Mouse (Mus musculus): ENCODE measurements at regions not wholly inside any gene's neighbourhood (a gene's known extent, or its start where the extent isn't known, plus 50 kb on each side); places are given as distances from the start of the nearest gene placed in this dataset.

- Histone ChIP-seq H3K4me2 (replicated peaks; ENCODE audit: low read depth) (no peak overlapping the region), H3K4me3 (ENCODE audit: low read depth, low read length) (no peak overlapping the region), H3K36me3 (ENCODE audit: control insufficient read depth, insufficient read depth) (no peaks in the 10 kb centered on the region), H3K9me3 (ENCODE audit: control insufficient read depth) (no peaks in the 10 kb centered on the region), H3K9ac (ENCODE audit: low read depth, low read length) (no peak overlapping the region), H3K27me3 (replicated peaks; ENCODE audit: control insufficient read depth, insufficient read depth, low read length) (no peaks in the 10 kb centered on the region), H3K27ac (ENCODE audit: low read depth, low read length) (no peak overlapping the region), H3K4me1 (replicated peaks; ENCODE audit: control insufficient read depth, insufficient read depth, low read length) (no peaks in the 10 kb centered on the region)
- 76% methylated on average over 6 of the region's 6 CpGs for WGBS
- ATAC-seq: no peak
- 0 out of 2 replicates have a peak, but pooled peaks have one; percentile 26 for TF ChIP-seq CTCF (IDR thresholded peaks at IDR 0.05; ENCODE audit: low read depth)
These were observed 124.9 kb upstream of the Cdh5 start for GRCm38 (mm10) chr8:103976488-103976887.

DNA sequence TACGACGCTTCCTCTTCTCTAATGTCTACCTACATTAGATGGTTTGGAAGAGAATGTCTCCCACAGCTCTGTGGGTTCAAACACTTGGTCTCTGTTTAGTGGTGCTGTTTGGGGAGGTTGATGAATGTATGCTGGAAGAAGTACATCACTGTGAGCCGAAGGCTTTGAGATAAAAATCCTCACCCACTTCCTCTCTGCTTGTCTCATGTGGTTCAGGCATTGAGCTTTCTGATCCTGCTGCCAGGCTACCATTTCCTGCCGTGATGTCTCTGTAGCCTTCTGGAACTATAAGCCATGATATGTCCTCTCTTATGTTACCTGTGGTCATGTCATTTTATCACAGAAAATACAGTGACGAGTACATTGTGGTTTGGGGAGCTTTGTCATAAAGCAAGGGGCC lies 122.5 kb upstream of the Cdh5 start:
- Histone ChIP-seq H3K9me3 (ENCODE audit: control insufficient read depth) (no peaks in the 10 kb centered on the region), H3K36me3 (ENCODE audit: control insufficient read depth, insufficient read depth) (no peaks in the 10 kb centered on the region)
- ATAC-seq: no peak

GRCm38 (mm10) chr8:103983860-103984594 lies 117.4 kb upstream of the Cdh5 start:
- Histone ChIP-seq H3K27me3 (replicated peaks; ENCODE audit: control insufficient read depth, insufficient read depth, low read length) (no peaks in the 10 kb centered on the region), H3K27ac (ENCODE audit: low read depth, low read length) (no peak overlapping the region), H3K4me2 (replicated peaks; ENCODE audit: low read depth) (no peak overlapping the region), H3K9ac (ENCODE audit: low read depth, low read length) (no peak overlapping the region), H3K4me3 (ENCODE audit: low read depth, low read length) (no peak overlapping the region), H3K9me3 (ENCODE audit: control insufficient read depth) (no peaks in the 10 kb centered on the region), H3K4me1 (replicated peaks; ENCODE audit: control insufficient read depth, insufficient read depth, low read length) (no peaks in the 10 kb centered on the region), H3K36me3 (ENCODE audit: control insufficient read depth, insufficient read depth) (no peaks in the 10 kb centered on the region)
- 74% methylated on average over 11 of the region's 11 CpGs for WGBS
- no peak for TF ChIP-seq CTCF (IDR thresholded peaks at IDR 0.05; ENCODE audit: low read depth)
- ATAC-seq: no peak

More for the DNA sequence above, 122.5 kb upstream of the Cdh5 start:
- Histone ChIP-seq H3K4me2 (replicated peaks; ENCODE audit: low read depth) (no peak overlapping the region), H3K4me3 (ENCODE audit: low read depth, low read length) (no peak overlapping the region), H3K9ac (ENCODE audit: low read depth, low read length) (no peak overlapping the region), H3K4me1 (replicated peaks; ENCODE audit: control insufficient read depth, insufficient read depth, low read length) (no peaks in the 10 kb centered on the region), H3K27ac (ENCODE audit: low read depth, low read length) (no peak overlapping the region), H3K27me3 (replicated peaks; ENCODE audit: control insufficient read depth, insufficient read depth, low read length) (no peaks in the 10 kb centered on the region)
- TF ChIP-seq CTCF (IDR thresholded peaks at IDR 0.05; ENCODE audit: low read depth): no peak
- WGBS: 80% methylated on average over 5 of the region's 5 CpGs

DNA sequence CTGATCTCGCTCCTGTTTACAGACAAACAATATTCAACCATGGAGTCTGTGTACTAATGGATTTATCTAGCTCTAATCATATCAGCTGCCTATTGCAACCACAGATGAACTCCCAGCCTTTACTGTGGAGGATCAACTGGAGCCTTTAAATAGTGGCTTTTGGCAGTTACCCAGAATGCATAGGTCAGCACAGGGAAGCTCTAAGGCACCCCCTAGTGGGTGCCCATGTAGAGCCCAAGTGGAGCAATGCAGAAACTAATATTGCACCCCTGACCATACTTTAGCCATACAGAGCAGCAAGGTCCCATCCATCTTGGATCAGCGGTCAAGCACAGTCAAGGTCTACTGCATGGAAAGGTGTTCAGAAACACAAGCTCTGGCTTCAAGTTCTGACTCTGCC lies 115.8 kb upstream of the Cdh5 start:
- Histone ChIP-seq H3K9me3 (ENCODE audit: control insufficient read depth) (no peaks in the 10 kb centered on the region), H3K4me1 (replicated peaks; ENCODE audit: control insufficient read depth, insufficient read depth, low read length) (no peaks in the 10 kb centered on the region), H3K4me3 (ENCODE audit: low read depth, low read length) (no peak overlapping the region), H3K9ac (ENCODE audit: low read depth, low read length) (no peak overlapping the region), H3K27ac (ENCODE audit: low read depth, low read length) (no peak overlapping the region), H3K4me2 (replicated peaks; ENCODE audit: low read depth) (no peak overlapping the region), H3K27me3 (replicated peaks; ENCODE audit: control insufficient read depth, insufficient read depth, low read length) (no peaks in the 10 kb centered on the region), H3K36me3 (ENCODE audit: control insufficient read depth, insufficient read depth) (no peaks in the 10 kb centered on the region)
- ATAC-seq: no peak
- peak; percentile 22; the same call in 1 of the 2 replicates for TF ChIP-seq CTCF (IDR thresholded peaks at IDR 0.05; ENCODE audit: low read depth)
- 91% methylated on average over 2 of the region's 2 CpGs for WGBS

DNA sequence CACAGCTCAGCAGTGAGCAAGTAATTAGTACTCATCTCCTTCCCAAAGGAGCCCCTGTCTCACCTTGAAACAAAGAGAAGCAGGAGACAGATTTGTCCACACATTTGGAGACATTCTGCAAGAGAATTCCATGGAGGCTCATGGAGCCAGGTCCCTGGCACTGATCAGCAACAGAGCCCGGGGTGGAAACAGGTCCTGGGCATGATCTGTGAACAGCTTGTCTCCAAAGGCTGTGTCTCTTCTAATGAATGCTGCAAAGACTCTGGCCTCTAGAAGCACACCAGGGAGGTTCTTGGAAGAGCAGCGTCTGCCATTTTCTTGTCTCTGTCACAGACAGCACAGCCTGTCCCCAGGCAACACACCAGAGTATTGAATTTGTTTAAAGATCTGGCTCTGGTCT lies 107.5 kb upstream of the Cdh5 start:
- H3K4me3 ChIP-seq (ENCODE audit: low read depth, low read length): no peak overlapping the region
- no peak overlapping the region for H3K27ac ChIP-seq (ENCODE audit: low read depth, low read length)
- no peaks in the 10 kb centered on the region for H3K36me3 ChIP-seq (ENCODE audit: control insufficient read depth, insufficient read depth)
- no peak overlapping the region for H3K9ac ChIP-seq (ENCODE audit: low read depth, low read length)
- WGBS: 90% methylated on average over 2 of the region's 2 CpGs
- H3K9me3 ChIP-seq (ENCODE audit: control insufficient read depth): no peaks in the 10 kb centered on the region
- no peaks in the 10 kb centered on the region for H3K27me3 ChIP-seq (replicated peaks; ENCODE audit: control insufficient read depth, insufficient read depth, low read length)
- H3K4me2 ChIP-seq (replicated peaks; ENCODE audit: low read depth): no peak overlapping the region
- no peak for TF ChIP-seq CTCF (IDR thresholded peaks at IDR 0.05; ENCODE audit: low read depth)
- ATAC-seq: no peak
- no peaks in the 10 kb centered on the region for H3K4me1 ChIP-seq (replicated peaks; ENCODE audit: control insufficient read depth, insufficient read depth, low read length)

DNA sequence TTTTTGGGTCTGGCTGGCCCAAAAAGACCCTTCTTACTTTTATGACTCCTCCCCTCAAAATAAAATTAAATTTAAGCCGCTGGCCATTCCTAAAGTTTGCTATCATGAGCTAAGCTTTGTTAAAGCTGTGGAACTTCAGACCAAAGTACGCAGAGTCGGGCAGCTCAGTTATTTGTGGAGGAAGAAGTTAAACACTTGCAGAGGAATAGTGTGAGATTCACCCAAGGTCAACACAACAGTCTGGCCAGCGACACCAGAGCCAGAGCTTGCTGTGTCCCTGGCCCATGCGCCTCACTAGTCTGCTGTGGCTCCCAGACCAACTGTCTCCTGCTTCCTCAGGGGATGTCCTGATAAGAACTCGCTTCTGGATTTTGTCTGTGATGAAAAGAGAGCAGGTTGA lies 103.3 kb upstream of the Cdh5 start:
- no peak for ATAC-seq

More for the DNA sequence above, 103.3 kb upstream of the Cdh5 start:
- no peak overlapping the region for H3K4me2 ChIP-seq (replicated peaks; ENCODE audit: low read depth)
- H3K4me3 ChIP-seq (ENCODE audit: low read depth, low read length): no peak overlapping the region
- H3K27me3 ChIP-seq (replicated peaks; ENCODE audit: control insufficient read depth, insufficient read depth, low read length): no peaks in the 10 kb centered on the region
- H3K4me1 ChIP-seq (replicated peaks; ENCODE audit: control insufficient read depth, insufficient read depth, low read length): no peaks in the 10 kb centered on the region
- H3K9ac ChIP-seq (ENCODE audit: low read depth, low read length): no peak overlapping the region
- no peak for TF ChIP-seq CTCF (IDR thresholded peaks at IDR 0.05; ENCODE audit: low read depth)
- 59% methylated on average over 6 of the region's 6 CpGs for WGBS
- no peaks in the 10 kb centered on the region for H3K36me3 ChIP-seq (ENCODE audit: control insufficient read depth, insufficient read depth)
- no peak overlapping the region for H3K27ac ChIP-seq (ENCODE audit: low read depth, low read length)
- H3K9me3 ChIP-seq (ENCODE audit: control insufficient read depth): no peaks in the 10 kb centered on the region

All from intestine, postnatal 0 days (tissue).